Mouse (Mus musculus) neural tube, embryonic 11.5 days (tissue): ENCODE results near the gene Sgsm3. TPM values are rescaled to one million over a fixed set of nuclear protein-coding genes. Genes with fewer than 3 reads are reported as not detected.
A peak's percentile ranks its signal among the peaks of the same experiment; 100 is the strongest.

Experiments used
- ATAC-seq: fragments of 200-750 bp; cut with Nextera tagmentation; 2 replicates; pipeline ENCODE4 v1.8.0; 2017; ENCODE audit warnings: moderate number of reproducible peaks, mild to moderate bottlenecking, moderate TSS enrichment, moderate library complexity; ENCODE audit not compliant: insufficient read depth, low FRiP score, low TSS enrichment
- DNase-seq: peaks from one replicate; pipeline ENCODE4 v3.0.0-alpha.2; 2015; ENCODE audit warnings: low spot score
- H3K27ac ChIP-seq: fragments of 300-500 bp; sonication (generic); 2 replicates; pipeline ENCODE4 v1.5.1; 2014; ENCODE audit warnings: low read depth, mild to moderate bottlenecking, low read length
- H3K27me3 ChIP-seq: fragments of 300-500 bp; sonication (generic); 2 replicates; pipeline ENCODE4 v1.6.1; 2014; ENCODE audit warnings: mild to moderate bottlenecking, low read length, mixed read lengths; ENCODE audit not compliant: control insufficient read depth, insufficient read depth
- H3K36me3 ChIP-seq: fragments of 300-500 bp; sonication (generic); 2 replicates; pipeline ENCODE4 v1.6.1; 2014; ENCODE audit warnings: mild to moderate bottlenecking, low read length, moderate library complexity, mixed read lengths; ENCODE audit not compliant: control insufficient read depth, insufficient read depth
- H3K4me1 ChIP-seq: fragments of 300-500 bp; sonication (generic); 2 replicates; pipeline ENCODE4 v1.6.1; 2014; ENCODE audit warnings: low read length, mixed read lengths; ENCODE audit not compliant: control insufficient read depth, insufficient read depth
- H3K4me2 ChIP-seq: fragments of 300-500 bp; sonication (generic); 2 replicates; pipeline ENCODE4 v1.6.1; 2014; ENCODE audit warnings: low read depth, mild to moderate bottlenecking, moderate library complexity
- H3K4me3 ChIP-seq: fragments of 300-500 bp; sonication (generic); 2 replicates; pipeline ENCODE4 v1.5.1; 2014; ENCODE audit warnings: low read depth, low read length
- H3K9ac ChIP-seq: fragments of 300-500 bp; sonication (generic); 2 replicates; pipeline ENCODE4 v1.6.1; 2014; ENCODE audit warnings: mild to moderate bottlenecking, low read length
- H3K9me3 ChIP-seq: fragments of 300-500 bp; sonication (generic); 2 replicates; pipeline ENCODE4 v1.6.1; 2016; ENCODE audit warnings: low read length; ENCODE audit not compliant: control insufficient read depth
- WGBS: fragments of 180-500 bp; shearing (Covaris S2); extraction: QIAGEN DNeasy Blood & Tissue Kit; methylation state at CpG from one replicate; pipeline ENCODE4 v1.1.7; 2014; 5-methylcytosine and 5-hydroxymethylcytosine counted together
- microRNA-seq: library from miRNA; unstranded; fragments of <30 nt; microRNA quantifications from one replicate; pipeline ENCODE4, GENCODE M21; 2016
- polyA plus RNA-seq: library from polyadenylated mRNA; unstranded; fragments of >200 nt; fragmentation: Nextera tagmentation; extraction: Ambion mirVana; gene quantifications from 2 replicates; pipeline ENCODE4 v1.2.1, GENCODE M21; 2014

The Sgsm3 gene
- polyA plus RNA-seq, 1 experiment from 2014 or later = 30.2 TPM

DNA sequence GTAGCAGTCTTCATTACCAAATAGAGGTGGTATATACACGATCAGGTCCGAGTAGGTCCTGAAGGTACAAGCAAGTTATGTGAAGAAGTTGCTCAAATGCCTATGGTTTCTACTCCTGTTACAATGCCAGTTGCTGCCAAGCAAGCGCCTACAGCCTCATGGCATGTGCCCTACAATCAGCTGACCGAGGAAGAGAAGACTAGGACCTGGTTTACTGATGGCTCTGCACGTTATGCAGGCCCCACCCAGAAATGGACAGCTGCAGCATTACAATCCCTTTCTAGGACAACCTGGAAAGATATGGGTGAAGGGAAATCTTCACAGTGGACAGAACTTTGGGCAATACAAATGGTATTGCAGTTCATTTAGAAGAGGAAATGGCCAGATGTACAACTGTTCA lies 74.9 kb downstream of the Sgsm3 start:
- Histone ChIP-seq H3K27me3 (no peaks in the 10 kb centered on the region), H3K27ac (no peak overlapping the region), H3K4me1 (no peaks in the 10 kb centered on the region), H3K9ac (no peak overlapping the region), H3K9me3 (no peaks in the 10 kb centered on the region), H3K4me3 (no peak overlapping the region), H3K36me3 (no peaks in the 10 kb centered on the region), H3K4me2 (no peak overlapping the region)
- 96% methylated on average over 5 of the region's 5 CpGs for WGBS
- ATAC-seq (no peak), DNase-seq (no peak)

DNA sequence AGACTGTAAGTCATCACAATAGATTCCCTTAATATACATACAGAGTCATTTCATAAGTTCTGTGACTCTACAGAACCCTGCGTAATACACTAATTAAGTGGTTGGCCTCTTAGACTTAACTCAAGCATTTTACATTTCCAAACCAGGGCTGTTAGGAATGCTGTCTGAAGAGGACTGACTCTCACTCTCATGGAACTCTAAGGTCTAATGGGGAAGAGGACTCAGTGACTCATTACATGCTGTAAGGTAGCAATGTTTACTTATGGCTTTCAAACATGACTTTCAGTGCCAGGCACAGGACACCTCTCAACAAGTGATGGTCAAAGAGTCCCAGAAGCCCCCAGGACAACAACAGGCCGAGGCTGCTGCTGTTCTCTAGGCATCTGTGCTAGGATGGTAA lies 77.9 kb downstream of the Sgsm3 start:
- WGBS = 93% methylated on average over 2 of the region's 2 CpGs
- Histone ChIP-seq H3K9ac (no peak overlapping the region), H3K27me3 (no peaks in the 10 kb centered on the region), H3K4me3 (no peak overlapping the region), H3K4me1 (no peaks in the 10 kb centered on the region), H3K36me3 (no peaks in the 10 kb centered on the region), H3K4me2 (no peak overlapping the region), H3K27ac (no peak overlapping the region), H3K9me3 (no peaks in the 10 kb centered on the region)
- no peak for ATAC-seq
- DNase-seq = no peak

DNA sequence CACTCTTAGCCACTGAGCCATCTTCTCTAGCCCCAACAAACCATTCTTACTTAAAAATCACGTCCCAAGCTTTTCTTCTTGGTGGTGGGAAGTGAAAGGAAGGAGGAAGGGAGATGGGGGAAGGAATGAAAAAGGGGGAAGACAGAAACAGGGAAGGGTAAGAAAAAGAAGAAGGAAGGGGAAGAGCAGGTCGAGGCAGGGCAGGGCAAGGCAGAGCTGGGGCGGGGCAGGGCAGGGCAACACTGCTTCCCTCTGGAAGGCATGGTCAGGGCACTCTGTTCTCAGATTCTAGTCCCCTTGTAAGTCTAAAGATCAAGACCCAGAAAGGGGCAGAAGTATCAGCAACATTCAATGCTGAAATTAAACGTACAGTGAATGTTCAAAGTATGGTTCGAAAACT lies 80.2 kb downstream of the Sgsm3 start:
- Histone ChIP-seq H3K4me3 (no peak overlapping the region), H3K9me3 (no peaks in the 10 kb centered on the region), H3K36me3 (no peaks in the 10 kb centered on the region), H3K4me1 (peaks cover 6% of the 10 kb centered on the region; the same call in 1 of the 2 replicates), H3K9ac (no peak overlapping the region), H3K4me2 (no peak overlapping the region), H3K27ac (no peak overlapping the region), H3K27me3 (no peaks in the 10 kb centered on the region)
- ATAC-seq (no peak), DNase-seq (no peak)
- WGBS = 89% methylated on average over 5 of the region's 5 CpGs

DNA sequence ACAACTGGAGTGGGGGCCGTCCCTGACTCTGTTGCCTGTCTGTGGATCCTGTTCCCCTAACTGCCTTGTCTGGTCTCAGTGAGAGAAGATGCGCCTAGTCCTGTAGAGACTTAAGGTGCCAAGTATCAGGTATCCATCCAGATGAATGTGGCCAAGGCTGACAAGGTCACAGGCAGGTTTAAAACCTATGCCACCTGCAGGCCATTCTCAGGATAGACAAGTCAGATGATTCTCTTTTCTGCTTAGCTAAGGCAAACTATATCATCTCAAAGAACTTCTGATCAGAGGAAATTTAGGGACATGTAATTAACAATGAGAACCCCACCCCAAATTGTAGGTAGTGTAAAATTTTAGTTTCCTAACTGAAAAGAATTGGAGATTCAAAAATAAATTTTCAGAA lies 83.4 kb downstream of the Sgsm3 start:
- no peak for ATAC-seq
- Histone ChIP-seq H3K4me1 (peaks cover 9% of the 10 kb centered on the region; the same call in 1 of the 2 replicates), H3K4me2 (no peak overlapping the region), H3K27ac (no peak overlapping the region), H3K27me3 (no peaks in the 10 kb centered on the region), H3K9ac (no peak overlapping the region), H3K4me3 (no peak overlapping the region), H3K9me3 (no peaks in the 10 kb centered on the region), H3K36me3 (no peaks in the 10 kb centered on the region)
- 87% methylated on average over 2 of the region's 2 CpGs for WGBS
- DNase-seq = no peak

Small RNAs within 50 kb of the gene (microRNA-seq; reads per million reads assigned to microRNA genes)
- gene Mir5113 = 13.8 reads per million, percentile 25 among the genes with 10 or more reads in this experiment

Other genes with a start within 250 kb of the Sgsm3 start
- gene Adsl, start 29.3 kb upstream of the Sgsm3 start, polyA plus RNA-seq = 147 and 162 TPM in 2 replicates
- 23.8 and 24.8 TPM in 2 replicates for gene Mrtfa, start 213.0 kb downstream of the Sgsm3 start, polyA plus RNA-seq